Mouse (Mus musculus) forelimb bud, embryonic 11.5 days (tissue): Measurements from ENCODE around the gene Pgm5.
A peak's percentile ranks its signal among the peaks of the same experiment; 100 is the strongest.

Source experiments
- DNase-seq: peaks from one replicate; pipeline ENCODE4 v3.0.0-alpha.2; 2012; ENCODE audit warnings: low read depth, low spot score

Gene Pgm5

GRCm38 (mm10) chr19:24779996-24780395 is 81.7 kb downstream of the Pgm5 start:
- DNase-seq, result no peak

- DNase-seq, result no peak
Measured at GRCm38 (mm10) chr19:24770345-24770744, 91.3 kb downstream of the Pgm5 start.

- DNase-seq, result no peak
Measured at GRCm38 (mm10) chr19:24767401-24767800, 94.3 kb downstream of the Pgm5 start.

- no peak for DNase-seq
Measured at GRCm38 (mm10) chr19:24762473-24763149, 99.0 kb downstream of the Pgm5 start.

- DNase-seq, result no peak
Measured at GRCm38 (mm10) chr19:24756627-24757026, 105.0 kb downstream of the Pgm5 start.

- DNase-seq, result peak; percentile 11
Measured at GRCm38 (mm10) chr19:24754440-24754785, 107.2 kb downstream of the Pgm5 start.

- DNase-seq, result peak; percentile 6
Measured at GRCm38 (mm10) chr19:24753617-24754439, 107.8 kb downstream of the Pgm5 start.

GRCm38 (mm10) chr19:24752873-24753538 is 108.6 kb downstream of the Pgm5 start:
- no peak for DNase-seq

- no peak for DNase-seq
Measured at GRCm38 (mm10) chr19:24746266-24746875, 115.3 kb downstream of the Pgm5 start.

- DNase-seq, result no peak
Measured at GRCm38 (mm10) chr19:24742606-24743005, 119.0 kb downstream of the Pgm5 start.

GRCm38 (mm10) chr19:24738786-24739185 is 122.9 kb downstream of the Pgm5 start:
- DNase-seq, result no peak

GRCm38 (mm10) chr19:24738026-24738425 is 123.6 kb downstream of the Pgm5 start:
- no peak for DNase-seq

GRCm38 (mm10) chr19:24735484-24736128 is 126.0 kb downstream of the Pgm5 start:
- no peak for DNase-seq

GRCm38 (mm10) chr19:24730661-24731060 is 131.0 kb downstream of the Pgm5 start:
- no peak for DNase-seq

GRCm38 (mm10) chr19:24724362-24724761 is 137.3 kb downstream of the Pgm5 start:
- no peak for DNase-seq

GRCm38 (mm10) chr19:24720448-24720847 is 141.2 kb downstream of the Pgm5 start:
- no peak for DNase-seq

GRCm38 (mm10) chr19:24719504-24719903 is 142.2 kb downstream of the Pgm5 start:
- no peak for DNase-seq

- DNase-seq, result no peak
Measured at GRCm38 (mm10) chr19:24718021-24718420, 143.6 kb downstream of the Pgm5 start.

- no peak for DNase-seq
Measured at GRCm38 (mm10) chr19:24716303-24717097, 145.2 kb downstream of the Pgm5 start.

GRCm38 (mm10) chr19:24708032-24708431 is 153.6 kb downstream of the Pgm5 start:
- no peak for DNase-seq
